Mouse (Mus musculus) frontal cortex, postnatal 25 days (tissue): ENCODE measurements around the gene Pfkm.

Experiments used
- DNase-seq, 2 experiments: peaks; one replicate each; pipeline ENCODE4 v3.0.0; 2022; ENCODE audit warnings: low spot score in 2 of 2

The Pfkm gene

DNA sequence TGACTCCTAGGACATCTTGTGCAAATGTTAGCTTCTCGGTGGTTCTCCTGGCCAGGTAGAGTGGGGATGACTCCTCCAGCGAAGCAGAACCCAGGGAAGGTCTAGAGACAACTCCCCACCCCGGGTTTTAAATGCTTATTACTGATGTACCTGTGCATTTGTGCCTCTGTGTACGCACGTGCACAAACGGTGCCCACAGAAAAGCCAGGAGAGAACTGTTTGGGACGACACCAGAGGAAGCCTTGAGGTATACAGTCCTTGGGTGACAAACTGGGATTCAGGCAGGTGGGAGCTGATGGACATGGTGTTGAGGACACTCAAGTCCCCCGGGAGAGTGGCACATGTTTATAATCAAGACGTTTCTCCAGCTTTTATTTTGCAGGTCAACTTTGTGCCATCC, 78.5 kb downstream of the Pfkm start:
- no peak for DNase-seq

DNA sequence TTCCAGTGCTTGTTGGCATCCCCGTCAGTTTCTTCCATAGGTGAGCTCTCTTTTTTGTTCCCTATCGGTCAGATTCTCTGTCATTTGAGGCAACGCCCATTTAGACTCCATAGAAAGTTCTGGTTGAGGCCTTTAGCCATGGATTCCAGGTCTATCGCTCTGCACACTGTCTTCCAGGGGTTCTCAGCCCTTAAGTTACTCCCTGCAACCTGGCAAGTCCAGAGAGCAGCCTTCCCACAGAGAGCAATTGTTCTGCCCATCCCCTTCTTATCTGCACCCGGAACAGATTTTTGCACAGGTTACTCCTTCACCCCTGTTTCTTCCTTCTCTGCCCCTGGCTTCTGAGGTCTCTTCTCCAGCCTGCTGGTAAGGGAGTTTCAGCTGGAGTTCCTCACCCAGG, 79.7 kb downstream of the Pfkm start:
- no peak for DNase-seq

DNA sequence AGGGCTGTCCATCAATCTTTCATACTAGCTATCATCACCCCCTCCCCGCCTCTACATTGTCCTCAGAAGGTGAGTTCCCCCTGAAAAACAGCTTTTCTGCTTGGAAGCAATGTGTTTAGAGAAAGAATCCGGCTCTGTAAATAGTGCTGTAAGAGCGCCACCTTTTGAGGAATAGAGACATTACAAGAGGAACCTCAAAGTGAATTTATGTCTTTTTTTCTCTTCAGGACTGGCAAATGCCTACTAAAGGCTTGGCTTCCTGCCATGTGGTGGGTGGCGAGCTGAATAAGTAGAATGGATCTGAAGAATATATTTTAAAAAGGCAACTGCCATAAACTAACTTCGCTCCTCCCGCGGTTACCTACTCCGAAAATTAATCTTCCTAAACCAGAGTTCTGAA, 81.4 kb downstream of the Pfkm start:
- DNase-seq, result peak; percentile 53 to 66

DNA sequence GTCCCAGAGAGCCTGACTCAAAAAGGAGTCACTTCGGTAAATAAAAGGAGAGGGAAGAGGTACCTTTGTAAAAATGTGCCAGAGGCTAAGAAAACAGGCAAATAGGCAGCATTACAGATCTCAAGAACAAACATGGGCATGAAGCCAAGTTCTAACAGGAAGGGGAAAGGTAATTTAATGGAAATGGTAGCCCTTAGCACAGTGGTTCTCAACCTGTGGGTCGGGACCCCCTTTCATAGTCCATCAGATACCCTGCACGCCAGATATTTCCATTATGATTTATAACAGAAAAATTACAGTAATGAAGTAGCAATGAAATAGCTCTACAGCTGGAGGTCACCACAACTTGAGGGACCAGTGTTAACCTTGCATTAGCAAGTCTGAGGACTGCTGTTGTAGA, 84.9 kb downstream of the Pfkm start:
- DNase-seq, result no peak

DNA sequence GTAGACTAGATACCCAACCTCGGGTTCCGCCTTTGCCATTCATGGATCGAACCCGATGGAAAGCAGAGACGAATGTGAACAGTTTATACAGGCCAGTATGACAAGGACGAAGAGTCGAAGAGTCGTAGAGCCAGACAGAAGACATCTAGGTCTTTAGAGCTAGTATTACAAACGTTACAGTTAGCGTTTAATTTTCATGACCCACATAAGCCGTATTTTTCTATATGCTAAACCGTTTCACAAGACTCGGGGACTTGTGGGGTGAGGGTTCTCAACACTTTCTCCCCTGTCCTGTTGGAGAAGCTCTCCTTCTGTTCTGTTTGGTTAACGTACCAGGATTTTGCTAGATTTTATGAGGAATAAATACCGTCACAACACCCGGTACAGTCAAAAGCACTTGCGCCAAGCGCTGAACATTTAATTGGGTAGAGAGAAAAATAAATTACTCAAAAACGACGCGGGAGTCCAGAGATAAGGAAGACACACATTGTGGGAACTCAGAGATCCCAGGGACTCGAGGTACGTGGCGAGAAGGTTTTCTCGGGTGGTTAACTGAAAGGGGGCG, 88.3 kb downstream of the Pfkm start:
- no peak for DNase-seq

DNA sequence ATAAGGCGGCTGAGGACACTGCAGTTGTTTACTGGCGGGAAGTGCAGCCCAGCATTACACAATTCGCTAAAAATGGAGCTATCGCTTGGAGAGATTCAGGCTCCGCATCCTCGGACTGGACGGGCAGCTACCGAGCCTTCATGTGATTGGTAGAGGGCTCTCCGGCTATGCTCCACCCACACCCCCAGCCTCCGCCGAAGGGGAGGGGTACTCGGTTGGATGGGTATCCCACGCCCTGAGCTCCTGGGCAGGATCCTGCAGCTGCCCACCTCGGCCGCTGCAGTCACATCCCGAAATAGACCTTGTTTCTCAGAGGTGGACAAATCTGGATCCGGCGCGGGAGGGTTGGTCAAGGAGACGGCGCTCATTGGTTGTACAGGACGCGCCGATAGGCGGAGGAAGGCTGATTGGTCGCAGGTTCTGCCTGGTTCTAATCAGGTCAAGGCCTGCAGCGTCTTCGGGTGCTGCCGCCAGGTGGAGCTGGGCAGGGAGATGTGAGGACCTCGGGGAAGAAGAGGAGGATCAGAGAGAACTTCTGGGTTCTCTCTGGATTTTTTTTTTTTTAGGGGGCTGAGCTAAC, 88.8 kb downstream of the Pfkm start:
- DNase-seq, result peak; percentile 87
